Mouse (Mus musculus): ENCODE measurements around the gene Clcn5.

DNA sequence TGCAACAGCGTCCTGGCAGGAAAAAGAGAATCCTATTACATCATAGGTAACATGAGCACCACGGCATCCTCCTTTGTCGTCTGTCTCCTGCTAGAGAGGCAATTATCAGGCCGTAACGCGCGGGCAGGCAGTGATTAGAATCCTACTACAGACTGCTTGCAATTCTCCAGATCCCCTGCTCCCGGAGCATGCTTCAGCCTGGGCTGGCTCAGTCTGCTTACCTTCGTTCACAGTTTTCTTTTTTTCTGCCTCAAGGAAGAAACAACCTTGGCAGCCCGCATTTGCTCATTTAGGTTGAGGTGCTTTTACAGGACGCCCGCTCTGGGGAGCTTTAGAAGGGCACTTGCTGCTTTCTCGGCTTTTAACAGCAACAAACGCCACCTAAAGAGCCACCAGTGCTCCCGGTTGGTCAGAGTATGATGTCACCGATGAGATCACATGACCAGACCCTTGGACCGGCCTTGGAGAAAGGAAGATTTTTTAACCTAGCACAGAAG is 130.8 kb downstream of the Clcn5 start:
- TF ChIP-seq CTCF (conservative IDR thresholded peaks at IDR 0.05; ENCODE audit: low read length) (no peak), POU5F1 (IDR thresholded peaks at IDR 0.05; ENCODE audit: borderline replicate concordance, low read length) (no peak)

Data from E14TG2a.4 (cell line).